Mouse (Mus musculus) hindbrain, postnatal 0 days (tissue): ENCODE results near the gene Barhl1. TPM values are rescaled to one million over a fixed set of nuclear protein-coding genes. Genes with fewer than 3 reads are reported as not detected.

Experiments
- ATAC-seq: fragments of 200-750 bp; cut with Nextera tagmentation; 2 replicates; pipeline ENCODE4 v1.8.0; 2017; ENCODE audit warnings: mild to moderate bottlenecking, moderate TSS enrichment, moderate library complexity
- DNase-seq: peaks from one replicate; pipeline ENCODE4 v3.0.0-alpha.2; 2015; ENCODE audit warnings: low spot score
- H3K27ac ChIP-seq: fragments of 300-500 bp; sonication (generic); 2 replicates; pipeline ENCODE4 v1.5.1; 2014; ENCODE audit warnings: mild to moderate bottlenecking
- H3K27me3 ChIP-seq: fragments of 300-500 bp; sonication (generic); 2 replicates; pipeline ENCODE4 v1.6.1; 2014; ENCODE audit warnings: low read length, mixed read lengths; ENCODE audit not compliant: insufficient read depth
- H3K36me3 ChIP-seq: fragments of 300-500 bp; sonication (generic); 2 replicates; pipeline ENCODE4 v1.6.1; 2014; ENCODE audit warnings: low read length, mixed read lengths; ENCODE audit not compliant: insufficient read depth
- H3K4me1 ChIP-seq: fragments of 300-500 bp; sonication (generic); 2 replicates; pipeline ENCODE4 v1.6.1; 2014; ENCODE audit warnings: antibody characterized with exemption, low read length, mixed read lengths; ENCODE audit not compliant: insufficient read depth
- H3K4me2 ChIP-seq: fragments of 300-500 bp; sonication (generic); 2 replicates; pipeline ENCODE4 v1.6.1; 2014; ENCODE audit warnings: low read depth, mild to moderate bottlenecking, low read length, moderate library complexity, mixed read lengths
- H3K4me3 ChIP-seq: fragments of 300-500 bp; sonication (generic); 2 replicates; pipeline ENCODE4 v1.5.1; 2014; ENCODE audit warnings: low read length
- H3K9ac ChIP-seq: fragments of 300-500 bp; sonication (generic); replicated peaks from 2 replicates; pipeline ENCODE4 v1.6.1; 2014; ENCODE audit warnings: mild to moderate bottlenecking, low read length, moderate library complexity, mixed read lengths
- H3K9me3 ChIP-seq: fragments of 300-500 bp; sonication (generic); 2 replicates; pipeline ENCODE4 v1.6.1; 2016; ENCODE audit warnings: low read length, mixed read lengths
- CTCF ChIP-seq: IDR thresholded peaks from 2 replicates; pipeline ENCODE4 v1.5.1; 2016; ENCODE audit warnings: antibody characterized with exemption, control low read depth, low read depth
- WGBS: fragments of 180-500 bp; shearing (Covaris S2); extraction: QIAGEN DNeasy Blood & Tissue Kit; methylation state at CpG from one replicate; pipeline ENCODE4 v1.1.7; 2014; 5-methylcytosine and 5-hydroxymethylcytosine counted together
- polyA plus RNA-seq: library from polyadenylated mRNA; unstranded; fragments of >200 nt; fragmentation: Nextera tagmentation; extraction: Ambion mirVana; gene quantifications from 2 replicates; pipeline ENCODE4 v1.2.1, GENCODE M21; 2015
- total RNA-seq: library from RNA; depleted of rRNA; stranded (reverse); fragments of >200 nt; gene quantifications from 2 replicates; pipeline ENCODE4 v1.2.3, GENCODE M21; 2014

The Barhl1 gene
- total and polyA plus RNA-seq, 2 experiments from 2014 or later: 43.0 to 51.1 TPM

- H3K27ac ChIP-seq: no peak overlapping the region
- H3K4me2 ChIP-seq: no peak overlapping the region
- no peaks in the 10 kb centered on the region for H3K9me3 ChIP-seq
- 75% methylated on average over 3 of the region's 3 CpGs for WGBS
- no peak for TF ChIP-seq CTCF
- no peaks in the 10 kb centered on the region for H3K4me1 ChIP-seq
- DNase-seq: no peak
- no peak overlapping the region for H3K9ac ChIP-seq
- no peaks in the 10 kb centered on the region for H3K27me3 ChIP-seq
- H3K4me3 ChIP-seq: no peak overlapping the region
- no peaks in the 10 kb centered on the region for H3K36me3 ChIP-seq
- ATAC-seq: no peak
These were observed 29.8 kb upstream of the Barhl1 start for GRCm38 (mm10) chr2:28946312-28946711.

GRCm38 (mm10) chr2:28945388-28945787 is 28.9 kb upstream of the Barhl1 start:
- H3K27ac ChIP-seq: no peak overlapping the region
- ATAC-seq (no peak), DNase-seq (no peak)

GRCm38 (mm10) chr2:28943666-28944516 is 27.4 kb upstream of the Barhl1 start:
- peak overlapping the region; percentile 39; the same call in 1 of the 2 replicates for H3K4me2 ChIP-seq

More at GRCm38 (mm10) chr2:28945388-28945787, 28.9 kb upstream of the Barhl1 start:
- Histone ChIP-seq H3K4me1 (no peaks in the 10 kb centered on the region), H3K4me2 (no peak overlapping the region), H3K36me3 (no peaks in the 10 kb centered on the region), H3K4me3 (no peak overlapping the region), H3K27me3 (no peaks in the 10 kb centered on the region), H3K9ac (no peak overlapping the region), H3K9me3 (no peaks in the 10 kb centered on the region)
- 33% methylated on average over 6 of the region's 6 CpGs for WGBS
- no peak for TF ChIP-seq CTCF

GRCm38 (mm10) chr2:28938997-28939396 is 22.5 kb upstream of the Barhl1 start:
- no peak overlapping the region for H3K9ac ChIP-seq
- DNase-seq (no peak), ATAC-seq (no peak)
- H3K36me3 ChIP-seq: no peaks in the 10 kb centered on the region
- 81% methylated on average over 7 of the region's 7 CpGs for WGBS
- no peaks in the 10 kb centered on the region for H3K9me3 ChIP-seq
- H3K27ac ChIP-seq: no peak overlapping the region
- TF ChIP-seq CTCF: no peak
- no peak overlapping the region for H3K4me2 ChIP-seq
- no peaks in the 10 kb centered on the region for H3K27me3 ChIP-seq
- no peaks in the 10 kb centered on the region for H3K4me1 ChIP-seq
- H3K4me3 ChIP-seq: no peak overlapping the region

More at GRCm38 (mm10) chr2:28943666-28944516, 27.4 kb upstream of the Barhl1 start:
- ATAC-seq (no peak), DNase-seq (no peak)
- 20% methylated on average over 30 of the region's 30 CpGs for WGBS
- H3K27ac ChIP-seq: no peak overlapping the region
- 0 out of 2 replicates have a peak overlapping the region, but pooled peaks have one; percentile 9 for H3K9ac ChIP-seq
- no peaks in the 10 kb centered on the region for H3K36me3 ChIP-seq
- no peaks in the 10 kb centered on the region for H3K9me3 ChIP-seq
- no peak for TF ChIP-seq CTCF
- no peaks in the 10 kb centered on the region for H3K4me1 ChIP-seq
- H3K27me3 ChIP-seq: no peaks in the 10 kb centered on the region
- H3K4me3 ChIP-seq: no peak overlapping the region

GRCm38 (mm10) chr2:28930571-28930970 is 14.1 kb upstream of the Barhl1 start:
- 97% methylated on average over 3 of the region's 3 CpGs for WGBS
- no peaks in the 10 kb centered on the region for H3K27me3 ChIP-seq
- no peaks in the 10 kb centered on the region for H3K36me3 ChIP-seq
- no peaks in the 10 kb centered on the region for H3K9me3 ChIP-seq
- H3K4me2 ChIP-seq: no peak overlapping the region
- no peaks in the 10 kb centered on the region for H3K4me1 ChIP-seq
- H3K9ac ChIP-seq: no peak overlapping the region
- H3K4me3 ChIP-seq: no peak overlapping the region
- ATAC-seq (no peak), DNase-seq (no peak)
- peak; percentile 42; the same call in 1 of the 2 replicates for TF ChIP-seq CTCF
- H3K27ac ChIP-seq: no peak overlapping the region

GRCm38 (mm10) chr2:28923912-28924311 is 7.4 kb upstream of the Barhl1 start:
- DNase-seq (peak; percentile 86), ATAC-seq (peak; percentile 88)
- Histone ChIP-seq H3K9ac (no peak overlapping the region), H3K36me3 (no peaks in the 10 kb centered on the region), H3K4me2 (no peak overlapping the region), H3K9me3 (no peaks in the 10 kb centered on the region), H3K4me3 (no peak overlapping the region), H3K27me3 (peaks cover 36% of the 10 kb centered on the region), H3K4me1 (no peaks in the 10 kb centered on the region), H3K27ac (no peak overlapping the region)
- WGBS: 2% methylated on average over 4 of the region's 4 CpGs
- peak; percentile 99 for TF ChIP-seq CTCF

- H3K4me3 ChIP-seq: no peak overlapping the region
- H3K36me3 ChIP-seq: no peaks in the 10 kb centered on the region
- DNase-seq (no peak), ATAC-seq (no peak)
- peak overlapping the region; percentile 5; the same call in 1 of the 2 replicates for H3K27ac ChIP-seq
- peaks cover 61% of the 10 kb centered on the region for H3K27me3 ChIP-seq
- H3K9ac ChIP-seq: no peak overlapping the region
- H3K9me3 ChIP-seq: no peaks in the 10 kb centered on the region
- 0 out of 2 replicates have a peak overlapping the region, but pooled peaks have one; percentile 52 for H3K4me2 ChIP-seq
- TF ChIP-seq CTCF: no peak
- H3K4me1 ChIP-seq: no peaks in the 10 kb centered on the region
- 5% methylated on average over 4 of the region's 4 CpGs for WGBS
These were observed 2.5 kb upstream of the Barhl1 start for GRCm38 (mm10) chr2:28919001-28919400.
